Mouse (Mus musculus) liver, postnatal 0 days (tissue): ENCODE measurements around the gene Rnf213.
A peak's percentile ranks its signal among the peaks of the same experiment; 100 is the strongest.

ENCODE experiments used
- CTCF ChIP-seq: sonication (generic); IDR thresholded peaks from 2 replicates; pipeline ENCODE4 v1.5.1; 2016; ENCODE audit warnings: antibody characterized with exemption, low read depth
- EP300 ChIP-seq: IDR thresholded peaks from 2 replicates; pipeline ENCODE4 v1.6.1; 2016; ENCODE audit warnings: antibody characterized with exemption, low read depth, mild to moderate bottlenecking

DNA sequence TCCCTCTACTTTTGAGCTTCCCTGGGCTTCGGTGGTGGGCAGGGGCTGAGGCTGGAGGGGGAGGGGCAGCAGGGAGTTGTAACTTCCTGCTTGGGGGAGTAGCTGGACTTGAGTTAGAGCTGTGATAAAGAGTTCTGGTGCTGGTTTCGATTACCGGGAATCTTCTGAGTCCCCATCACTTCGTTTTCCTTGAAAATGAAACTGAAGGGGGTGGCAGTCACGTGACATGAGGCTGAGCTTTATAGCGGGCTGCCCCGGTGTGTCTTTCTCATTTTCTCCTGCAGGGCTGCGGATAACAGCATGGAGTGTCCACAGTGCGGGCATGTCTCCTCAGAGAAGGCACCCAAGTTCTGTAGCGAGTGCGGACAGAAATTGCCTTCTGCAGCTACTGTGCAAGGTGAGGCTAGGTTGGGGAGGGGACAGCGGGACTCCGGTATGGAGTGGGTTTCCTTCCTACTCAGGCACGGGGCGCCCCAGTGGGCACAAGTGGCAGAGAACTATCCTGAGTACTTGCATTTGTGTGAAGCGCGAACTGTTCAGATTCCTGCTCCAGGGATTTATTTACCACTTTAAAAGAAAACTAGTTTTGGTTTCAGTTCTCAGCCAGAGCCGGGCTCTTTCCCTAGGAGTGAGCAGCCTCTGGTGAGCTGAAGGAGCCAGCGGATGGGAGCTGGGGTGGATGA lies at the start of gene Rnf213:
- peak; percentile 55 for TF ChIP-seq CTCF
- no peak for TF ChIP-seq EP300
